Mouse (Mus musculus) left cerebral cortex, adult 2 months (tissue): ENCODE results near the gene Hnrnpc. TPM values are rescaled to one million over a fixed set of nuclear protein-coding genes. Genes with fewer than 3 reads are reported as not detected.

Experiments used
- DNase-seq, 2 experiments: peaks; one replicate each; pipeline ENCODE4 v3.0.0; 2021 to 2022; ENCODE audit warnings: low spot score in 2 of 2, mixed read lengths in 1 of 2; ENCODE audit errors: extremely low spot score in 1 of 2
- H3K27ac ChIP-seq: fragments of 200-600 bp; 2 replicates; pipeline ENCODE4 v1.8.1; 2022
- H3K4me3 ChIP-seq: fragments of 200-600 bp; 2 replicates; pipeline ENCODE4 v1.8.1; 2022
- CTCF ChIP-seq: fragments of 200-600 bp; IDR thresholded peaks from 2 replicates; pipeline ENCODE4 v1.8.1; 2022; ENCODE audit warnings: antibody characterized with exemption, mild to moderate bottlenecking, moderate library complexity
- intact Hi-C: fragments of 180-260 bp; cut with DNase I; formaldehyde crosslinking; loops from one replicate; pipeline ENCODE4 v1.15.1; 2025
- total RNA-seq, 2 experiments: library from RNA; stranded (reverse); gene quantifications; 2 replicates each; pipeline ENCODE4 v1.2.3; 2021

Gene Hnrnpc
- total RNA-seq, 2 experiments from 2014 or later, result 213 to 221 TPM

DNA sequence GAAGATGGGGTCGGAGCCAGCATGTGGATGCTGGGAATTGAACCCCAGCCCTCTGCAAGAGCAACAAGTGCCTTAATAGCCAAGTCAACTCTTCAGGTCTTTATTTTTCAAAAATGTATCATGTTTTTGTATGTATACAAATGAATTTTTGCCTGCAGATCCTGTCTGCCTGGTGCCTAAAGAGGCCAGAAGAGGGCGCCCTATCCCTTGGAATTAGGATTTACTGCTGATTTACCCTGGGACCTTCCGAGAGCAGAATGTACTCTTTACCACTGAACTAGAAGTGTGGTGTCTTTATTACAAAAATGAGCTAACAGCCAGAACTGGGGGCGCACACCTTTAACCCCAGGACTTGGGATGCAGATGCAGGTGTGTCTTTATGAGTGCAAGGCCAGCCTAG is 20.1 kb upstream of the Hnrnpc start:
- H3K4me3 ChIP-seq, result no peak overlapping the region
- TF ChIP-seq CTCF, result peak; percentile 85
- H3K27ac ChIP-seq, result no peak overlapping the region
- DNase-seq, result peak; percentile 51 to 72
- intact Hi-C loops, result loop anchor here (10.0 kb wide), 1 partner anchor 211 kb away; no protein-coding TSS in a partner anchor

DNA sequence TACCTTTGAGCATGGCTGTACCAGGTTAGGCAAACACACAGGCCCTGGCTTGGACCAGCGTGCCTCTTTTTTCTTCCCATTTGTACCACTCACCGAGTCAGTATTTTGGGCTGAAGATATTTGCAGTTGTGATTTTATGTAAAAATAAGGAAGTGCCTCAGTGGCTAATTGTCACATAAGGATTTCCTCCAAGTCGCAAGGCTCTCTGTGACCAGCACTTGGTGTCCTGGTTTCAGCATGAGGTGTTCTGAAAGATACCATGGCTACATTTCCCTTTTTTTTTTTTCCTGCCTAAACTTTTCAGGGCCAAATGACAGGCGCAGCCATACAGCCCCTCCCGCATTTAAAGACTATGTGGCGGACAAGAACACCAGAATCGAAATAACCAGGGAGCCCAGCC is 16.3 kb upstream of the Hnrnpc start:
- H3K4me3 ChIP-seq, result no peak overlapping the region
- intact Hi-C loops, result loop anchor here (10.0 kb wide), 1 partner anchor 215 kb away; no protein-coding TSS in a partner anchor
- H3K27ac ChIP-seq, result no peak overlapping the region
- no peak for DNase-seq
- no peak for TF ChIP-seq CTCF

DNA sequence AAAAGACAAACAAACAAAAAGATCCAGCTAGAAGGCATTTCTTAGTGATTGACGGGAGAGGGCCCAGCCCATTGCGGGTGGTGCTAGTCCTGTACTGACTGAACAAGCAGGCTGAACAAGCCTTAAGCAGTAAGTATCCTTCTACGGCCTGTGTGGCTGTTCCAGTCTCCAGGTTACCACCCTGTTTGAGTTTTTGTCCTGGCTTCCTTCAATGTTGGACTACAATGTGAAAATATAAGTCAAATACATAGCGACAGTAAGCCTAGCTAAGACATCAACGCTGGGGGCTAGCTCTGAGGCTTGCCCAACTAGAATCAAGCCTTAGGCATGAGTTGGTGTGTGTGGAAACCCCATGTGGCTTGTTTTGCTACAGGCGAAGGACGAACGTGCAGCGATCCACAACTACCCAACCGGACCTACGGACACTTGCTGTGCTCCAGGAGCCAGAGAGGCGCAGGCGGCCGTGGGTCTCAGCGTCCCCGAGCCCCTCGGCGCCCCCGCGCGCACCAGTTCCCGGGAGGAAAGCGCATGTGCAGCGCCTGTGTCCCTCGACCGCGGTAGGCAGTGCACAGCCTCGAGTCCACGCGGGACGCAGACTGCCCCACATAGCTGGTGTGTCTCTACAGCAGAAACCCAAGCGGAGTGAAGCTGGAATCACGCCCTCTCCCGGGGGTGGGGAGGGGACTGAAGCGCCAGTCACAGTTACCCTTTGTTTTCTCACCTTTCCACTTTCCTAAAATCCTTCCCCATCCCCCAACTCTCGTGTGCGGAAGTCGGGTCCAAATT is 15.2 kb upstream of the Hnrnpc start:
- DNase-seq, result peak; percentile 23 to 37
- intact Hi-C loops, result no loop called here
- H3K27ac ChIP-seq, result peak overlapping the region; percentile 20; the same call in 1 of the 2 replicates
- peak overlapping the region; percentile 58 for H3K4me3 ChIP-seq
- TF ChIP-seq CTCF, result no peak; the same call in 1 of the 2 replicates

DNA sequence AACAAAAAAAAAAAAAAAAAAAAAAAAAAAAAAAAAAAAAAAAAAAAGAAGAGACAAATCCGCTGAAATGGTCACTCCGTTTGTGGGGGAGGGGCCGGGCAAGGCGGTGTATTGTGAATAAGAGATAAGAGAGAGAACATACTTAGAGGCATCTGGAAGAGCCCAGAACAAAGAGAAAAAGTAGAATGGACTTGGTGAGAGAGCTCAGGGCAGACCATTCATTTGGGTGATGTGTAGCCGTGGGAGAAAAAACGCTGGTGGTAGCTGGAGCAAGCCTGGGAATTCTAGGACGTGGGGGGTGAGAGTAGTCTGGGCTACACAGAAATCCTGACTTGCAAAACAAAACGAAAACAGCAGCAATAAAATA is 14.6 kb upstream of the Hnrnpc start:
- no peak for DNase-seq
- H3K27ac ChIP-seq, result no peak overlapping the region
- no peak overlapping the region; the same call in 1 of the 2 replicates for H3K4me3 ChIP-seq
- intact Hi-C loops, result no loop called here
- no peak for TF ChIP-seq CTCF

DNA sequence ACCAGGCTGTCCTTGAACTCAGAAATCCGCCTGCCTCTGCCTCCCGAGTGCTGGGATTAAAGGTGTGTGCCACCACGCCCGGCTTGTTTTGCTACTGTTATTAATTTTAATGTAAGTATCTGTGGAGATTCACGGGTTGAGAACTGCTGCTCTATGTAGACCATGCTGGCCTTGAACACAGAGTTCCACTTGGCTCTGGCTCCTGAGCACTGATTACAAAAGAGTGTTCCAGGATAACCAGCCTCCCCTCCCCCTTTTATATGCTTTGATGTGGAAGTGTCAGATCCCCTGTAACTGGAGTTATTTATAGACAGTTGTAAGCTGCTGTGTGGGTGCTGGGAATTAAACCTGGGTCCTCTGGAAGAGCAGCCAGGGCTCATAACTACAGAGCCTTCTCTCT is 13.4 kb upstream of the Hnrnpc start:
- intact Hi-C loops, result no loop called here
- Histone ChIP-seq H3K4me3 (no peak overlapping the region), H3K27ac (no peak overlapping the region)
- no peak for TF ChIP-seq CTCF
- no peak for DNase-seq

DNA sequence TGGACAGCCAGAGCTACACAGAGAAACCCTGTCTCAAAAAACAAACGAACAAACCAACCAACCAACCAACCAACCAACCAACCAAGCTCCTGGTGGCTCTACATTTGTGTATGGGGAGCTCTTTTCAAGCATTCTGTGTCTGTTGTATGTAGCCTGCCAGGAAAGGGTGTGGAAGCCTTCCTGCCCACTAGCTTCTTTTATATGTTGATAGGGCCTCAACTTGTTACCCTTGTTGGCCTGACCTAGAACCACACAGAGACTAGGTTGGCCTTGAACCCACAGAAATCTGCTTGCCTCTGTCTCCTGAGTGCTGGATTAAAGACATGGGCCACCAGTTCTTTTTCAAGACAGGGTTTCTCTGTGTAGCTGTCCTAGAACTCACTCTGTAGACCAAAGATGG is 10.3 kb upstream of the Hnrnpc start:
- intact Hi-C loops, result no loop called here
- TF ChIP-seq CTCF, result no peak
- Histone ChIP-seq H3K4me3 (no peak overlapping the region), H3K27ac (no peak overlapping the region)
- no peak for DNase-seq

DNA sequence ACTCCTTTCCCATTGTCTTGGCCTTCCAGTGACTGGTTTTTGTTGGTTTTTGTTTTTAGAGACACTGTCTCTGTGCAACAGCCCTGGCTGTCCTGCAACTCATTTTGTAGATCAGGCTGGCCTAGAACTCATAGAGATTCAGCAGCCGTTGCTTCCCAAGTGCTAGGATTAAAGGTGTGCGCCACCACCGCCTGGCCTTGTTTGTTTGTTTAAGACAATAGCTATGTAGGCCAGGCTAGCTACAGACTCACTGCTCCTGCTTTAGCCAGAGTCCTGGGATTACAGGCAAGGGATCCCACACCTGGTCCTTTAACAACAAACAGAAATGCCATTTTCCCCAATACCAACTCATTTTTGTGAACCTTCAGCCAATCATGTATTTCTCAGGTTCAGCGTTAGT is 6.5 kb upstream of the Hnrnpc start, which contains the start of gene Rpgrip1:
Gene Rpgrip1 (plus strand): TSS at position 359 of the 400 bp plus-strand sequence.
- H3K4me3 ChIP-seq, result no peak within 1 kb of the TSS
- H3K27ac ChIP-seq, result no peak within 1 kb of the TSS
- intact Hi-C loops, result no loop called here
- no peak for TF ChIP-seq CTCF
- no peak for DNase-seq

DNA sequence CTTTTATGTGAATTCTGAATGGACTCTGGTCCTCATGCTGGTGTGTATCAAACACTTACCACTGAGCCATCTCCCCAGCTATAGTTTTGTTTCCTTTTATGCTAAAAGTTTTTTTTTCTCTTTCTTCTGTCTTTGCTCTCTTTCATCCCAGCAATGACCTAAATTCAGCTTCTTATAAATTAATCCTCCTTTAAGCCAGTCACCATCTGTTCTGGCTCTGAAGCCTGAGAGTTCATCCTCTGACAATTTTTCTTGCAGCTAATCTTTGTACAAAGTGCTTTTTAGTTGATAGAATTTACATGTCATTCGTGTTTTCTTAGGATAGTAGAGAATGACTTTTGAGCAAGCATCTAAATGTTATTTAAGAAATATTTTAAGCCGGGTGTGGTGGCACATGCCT is 4.2 kb upstream of the Hnrnpc start:
- no peak for TF ChIP-seq CTCF
- intact Hi-C loops, result loop anchor here (10.0 kb wide), 3 partner anchors 197 to 1013 kb away; partner anchors contain the start of genes Ang, Mettl3 and Rnase4
- no peak overlapping the region for H3K27ac ChIP-seq
- no peak for DNase-seq
- H3K4me3 ChIP-seq, result no peak overlapping the region

DNA sequence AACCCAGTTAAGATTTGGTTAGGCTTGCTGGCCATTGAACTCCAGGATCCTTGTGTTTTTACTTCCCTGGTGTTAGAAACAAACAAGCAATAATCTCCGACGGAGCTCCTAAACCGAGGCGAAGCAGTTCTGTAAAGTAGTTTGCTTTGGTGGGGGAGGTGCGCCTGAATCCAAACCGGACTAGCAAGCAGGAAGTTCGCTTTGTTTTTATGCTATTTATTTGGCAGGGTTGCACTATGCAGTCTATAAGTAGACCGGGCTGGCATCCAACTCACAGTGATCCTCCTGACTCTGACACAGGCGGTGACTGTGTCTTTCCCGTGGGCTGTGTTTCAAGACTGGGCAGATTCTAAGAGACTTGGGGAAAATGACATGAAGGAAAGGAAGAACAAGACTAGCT is 2.9 kb upstream of the Hnrnpc start:
- peak; percentile 43 to 47 for DNase-seq
- peak overlapping the region; percentile 16; the same call in 1 of the 2 replicates for H3K27ac ChIP-seq
- intact Hi-C loops, result loop anchor here (10.0 kb wide), 3 partner anchors 198 to 1012 kb away; partner anchors contain the start of genes Ang, Mettl3 and Rnase4
- no peak overlapping the region for H3K4me3 ChIP-seq
- no peak for TF ChIP-seq CTCF

DNA sequence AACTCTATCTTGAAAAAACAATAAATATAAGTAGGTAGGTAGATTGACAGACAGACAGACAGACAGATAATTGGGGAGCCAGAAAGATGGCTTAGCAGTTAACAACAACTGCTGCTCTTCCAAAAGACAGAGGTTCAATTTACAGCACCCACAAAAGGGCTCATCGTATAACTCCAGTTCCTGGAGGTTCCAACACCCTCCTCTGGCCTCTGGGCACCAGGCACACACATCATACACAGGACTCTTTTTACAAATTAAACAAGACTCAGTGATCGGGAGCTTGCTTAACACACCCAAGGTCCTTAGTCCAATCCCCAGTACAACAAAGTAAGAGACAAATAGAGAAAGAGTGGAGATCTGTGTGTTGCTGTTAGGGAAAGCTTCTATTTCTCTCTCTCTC is 1.5 kb upstream of the Hnrnpc start:
- no peak for TF ChIP-seq CTCF
- intact Hi-C loops, result loop anchor here (10.0 kb wide), 3 partner anchors 199 to 1011 kb away; partner anchors contain the start of genes Ang, Mettl3 and Rnase4
- no peak for DNase-seq
- Histone ChIP-seq H3K4me3 (no peak overlapping the region), H3K27ac (no peak overlapping the region)

DNA sequence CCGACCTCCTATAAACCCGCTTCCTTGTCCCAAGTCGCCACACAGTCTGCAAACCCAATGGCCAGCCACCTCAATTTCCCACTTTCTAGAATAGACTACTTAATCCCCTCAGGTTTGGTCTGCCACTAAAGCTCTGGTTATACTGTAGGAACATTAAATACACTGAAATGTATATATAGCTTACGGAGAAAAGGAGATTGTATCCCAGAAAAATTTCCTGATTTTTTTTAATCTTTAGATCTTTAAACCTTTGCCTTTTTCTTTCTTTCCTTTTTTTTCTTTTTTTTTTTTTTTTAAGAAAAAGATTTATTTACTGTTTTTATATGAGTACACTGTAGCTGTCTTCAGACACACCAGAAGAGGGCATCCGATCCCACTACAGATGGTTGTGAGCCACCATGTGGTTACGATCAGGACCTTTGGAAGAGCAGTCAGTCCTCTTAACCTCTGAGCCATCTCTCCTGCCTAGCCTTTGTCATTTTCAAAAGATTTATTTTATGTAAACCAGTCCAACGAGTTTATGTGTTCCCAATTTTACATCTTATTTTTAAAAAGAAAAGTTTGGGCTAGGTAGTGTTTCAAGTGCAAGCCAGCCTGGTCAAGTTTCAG is 953 bp upstream of the Hnrnpc start:
- TF ChIP-seq CTCF, result peak; percentile 21
- no peak for DNase-seq
- intact Hi-C loops, result loop anchor here (10.0 kb wide), 3 partner anchors 200 to 1010 kb away; partner anchors contain the start of genes Ang, Mettl3 and Rnase4
- Histone ChIP-seq H3K4me3 (peak overlapping the region; percentile 53), H3K27ac (peak overlapping the region; percentile 96)

DNA sequence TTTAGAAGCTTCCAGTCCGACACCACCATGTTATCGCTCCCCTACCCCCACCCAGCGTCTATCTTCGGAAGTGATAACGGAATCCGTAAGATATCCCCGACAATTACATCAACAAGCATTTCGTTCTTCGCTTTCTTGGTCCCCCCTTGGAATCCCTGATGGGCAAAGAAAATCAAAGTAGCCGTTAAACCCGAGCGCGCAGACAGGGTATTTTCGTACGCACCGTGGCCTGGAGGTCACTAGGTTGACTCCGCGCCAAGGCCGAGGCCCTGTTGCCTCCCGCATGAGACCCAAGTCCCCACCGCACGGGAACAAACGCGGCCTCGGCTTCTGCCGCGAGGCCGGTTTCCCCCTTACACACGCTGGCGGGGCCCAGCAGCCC is 363 bp downstream of the Hnrnpc start:
- no peak for TF ChIP-seq CTCF
- intact Hi-C loops, result loop anchor here (10.0 kb wide), 3 partner anchors 199 to 1009 kb away; partner anchors contain the start of genes Ang, Mettl3 and Rnase4
- Histone ChIP-seq H3K4me3 (peak overlapping the region; percentile 98), H3K27ac (peak overlapping the region; percentile 95)
- no peak for DNase-seq
